Mouse (Mus musculus): ENCODE data around the gene Ccdc40. TPM values are rescaled to one million over a fixed set of nuclear protein-coding genes. Genes with fewer than 3 reads are reported as not detected.

Gene Ccdc40
- polyA plus RNA-seq, 1 experiment from 2014 or later = 6.1 TPM

GRCm38 (mm10) chr11:119228846-119229626 is 664 bp downstream of the Ccdc40 start:
- peak overlapping the region; percentile 72 for H3K4me3 ChIP-seq (ENCODE audit: low read depth, low read length)
- ATAC-seq = peak; percentile 82
- peak; percentile 86 for DNase-seq (ENCODE audit: low spot score)
- peak overlapping the region; percentile 72; the same call in 1 of the 2 replicates for H3K9ac ChIP-seq (replicated peaks; ENCODE audit: low read depth)
- 1% methylated on average over 34 of the region's 34 CpGs for WGBS
- H3K4me1 ChIP-seq (ENCODE audit: insufficient read depth, low read depth, low read length) = peaks cover 12% of the 10 kb centered on the region; the same call in 1 of the 2 replicates
- H3K36me3 ChIP-seq (ENCODE audit: insufficient read depth, low read length) = no peaks in the 10 kb centered on the region
- H3K27ac ChIP-seq (ENCODE audit: low read length) = 0 out of 2 replicates have a peak overlapping the region, but pooled peaks have one; percentile 26
- no peaks in the 10 kb centered on the region for H3K9me3 ChIP-seq (ENCODE audit: low read length)
- no peak for TF ChIP-seq CTCF (IDR thresholded peaks at IDR 0.05)
- H3K4me2 ChIP-seq (replicated peaks; ENCODE audit: low read depth, low read length) = peak overlapping the region; percentile 92
- no peaks in the 10 kb centered on the region for H3K27me3 ChIP-seq (replicated peaks; ENCODE audit: insufficient read depth, low read length)

- WGBS = 92% methylated on average over 10 of the region's 10 CpGs
- H3K4me1 ChIP-seq (ENCODE audit: insufficient read depth, low read depth, low read length) = no peaks in the 10 kb centered on the region; the same call in 1 of the 2 replicates
Observed at GRCm38 (mm10) chr11:119234770-119235169, 6.4 kb downstream of the Ccdc40 start.

GRCm38 (mm10) chr11:119235596-119235995 is 7.2 kb downstream of the Ccdc40 start:
- TF ChIP-seq CTCF (IDR thresholded peaks at IDR 0.05) = peak; percentile 83
- no peak for TF ChIP-seq EP300 (IDR thresholded peaks at IDR 0.05)
- Histone ChIP-seq H3K36me3 (ENCODE audit: insufficient read depth, low read length) (no peaks in the 10 kb centered on the region), H3K27ac (ENCODE audit: low read length) (no peak overlapping the region), H3K9me3 (ENCODE audit: low read length) (no peaks in the 10 kb centered on the region), H3K4me3 (ENCODE audit: low read depth, low read length) (no peak overlapping the region), H3K27me3 (replicated peaks; ENCODE audit: insufficient read depth, low read length) (no peaks in the 10 kb centered on the region), H3K4me2 (replicated peaks; ENCODE audit: low read depth, low read length) (no peak overlapping the region), H3K4me1 (ENCODE audit: insufficient read depth, low read depth, low read length) (no peaks in the 10 kb centered on the region; the same call in 1 of the 2 replicates), H3K9ac (replicated peaks; ENCODE audit: low read depth) (no peak overlapping the region)
- DNase-seq (ENCODE audit: low spot score) = peak; percentile 57
- ATAC-seq = no peak
- WGBS = 86% methylated on average over 4 of the region's 4 CpGs

More at GRCm38 (mm10) chr11:119234770-119235169, 6.4 kb downstream of the Ccdc40 start:
- Histone ChIP-seq H3K9me3 (ENCODE audit: low read length) (no peaks in the 10 kb centered on the region), H3K27ac (ENCODE audit: low read length) (no peak overlapping the region), H3K4me3 (ENCODE audit: low read depth, low read length) (no peak overlapping the region), H3K4me2 (replicated peaks; ENCODE audit: low read depth, low read length) (no peak overlapping the region), H3K36me3 (ENCODE audit: insufficient read depth, low read length) (no peaks in the 10 kb centered on the region), H3K27me3 (replicated peaks; ENCODE audit: insufficient read depth, low read length) (no peaks in the 10 kb centered on the region), H3K9ac (replicated peaks; ENCODE audit: low read depth) (no peak overlapping the region)
- no peak for ATAC-seq
- TF ChIP-seq CTCF (IDR thresholded peaks at IDR 0.05) = peak; percentile 25
- no peak for TF ChIP-seq EP300 (IDR thresholded peaks at IDR 0.05)
- no peak for DNase-seq (ENCODE audit: low spot score)

GRCm38 (mm10) chr11:119236354-119236753 is 8.0 kb downstream of the Ccdc40 start:
- H3K9ac ChIP-seq (replicated peaks; ENCODE audit: low read depth) = no peak overlapping the region
- H3K27ac ChIP-seq (ENCODE audit: low read length) = no peak overlapping the region
- no peaks in the 10 kb centered on the region for H3K27me3 ChIP-seq (replicated peaks; ENCODE audit: insufficient read depth, low read length)
- H3K4me1 ChIP-seq (ENCODE audit: insufficient read depth, low read depth, low read length) = no peaks in the 10 kb centered on the region; the same call in 1 of the 2 replicates
- no peaks in the 10 kb centered on the region for H3K9me3 ChIP-seq (ENCODE audit: low read length)
- no peak for DNase-seq (ENCODE audit: low spot score)
- TF ChIP-seq CTCF (IDR thresholded peaks at IDR 0.05) (no peak), EP300 (IDR thresholded peaks at IDR 0.05) (no peak)
- no peak overlapping the region for H3K4me3 ChIP-seq (ENCODE audit: low read depth, low read length)
- WGBS = 19% methylated on average over 8 of the region's 8 CpGs
- no peak for ATAC-seq
- no peaks in the 10 kb centered on the region for H3K36me3 ChIP-seq (ENCODE audit: insufficient read depth, low read length)
- no peak overlapping the region for H3K4me2 ChIP-seq (replicated peaks; ENCODE audit: low read depth, low read length)

GRCm38 (mm10) chr11:119237007-119237406 is 8.6 kb downstream of the Ccdc40 start:
- DNase-seq (ENCODE audit: low spot score) (no peak), ATAC-seq (no peak)
- TF ChIP-seq EP300 (IDR thresholded peaks at IDR 0.05) = no peak
- no peak for TF ChIP-seq CTCF (IDR thresholded peaks at IDR 0.05)
- WGBS = 59% methylated on average over 3 of the region's 3 CpGs
- no peak overlapping the region for H3K4me3 ChIP-seq (ENCODE audit: low read depth, low read length)
- no peak overlapping the region for H3K4me2 ChIP-seq (replicated peaks; ENCODE audit: low read depth, low read length)
- no peak overlapping the region for H3K9ac ChIP-seq (replicated peaks; ENCODE audit: low read depth)
- no peaks in the 10 kb centered on the region for H3K9me3 ChIP-seq (ENCODE audit: low read length)
- H3K4me1 ChIP-seq (ENCODE audit: insufficient read depth, low read depth, low read length) = no peaks in the 10 kb centered on the region; the same call in 1 of the 2 replicates
- H3K27ac ChIP-seq (ENCODE audit: low read length) = no peak overlapping the region
- H3K36me3 ChIP-seq (ENCODE audit: insufficient read depth, low read length) = no peaks in the 10 kb centered on the region
- H3K27me3 ChIP-seq (replicated peaks; ENCODE audit: insufficient read depth, low read length) = no peaks in the 10 kb centered on the region

- Histone ChIP-seq H3K9ac (replicated peaks; ENCODE audit: low read depth) (no peak overlapping the region), H3K4me3 (ENCODE audit: low read depth, low read length) (peak overlapping the region; percentile 15; the same call in 1 of the 2 replicates), H3K27me3 (replicated peaks; ENCODE audit: insufficient read depth, low read length) (no peaks in the 10 kb centered on the region), H3K4me2 (replicated peaks; ENCODE audit: low read depth, low read length) (peak overlapping the region; percentile 52), H3K36me3 (ENCODE audit: insufficient read depth, low read length) (no peaks in the 10 kb centered on the region), H3K4me1 (ENCODE audit: insufficient read depth, low read depth, low read length) (no peaks in the 10 kb centered on the region; the same call in 1 of the 2 replicates), H3K9me3 (ENCODE audit: low read length) (no peaks in the 10 kb centered on the region), H3K27ac (ENCODE audit: low read length) (no peak overlapping the region)
- WGBS = 25% methylated on average over 20 of the region's 20 CpGs
- TF ChIP-seq CTCF (IDR thresholded peaks at IDR 0.05) = no peak
- no peak for TF ChIP-seq EP300 (IDR thresholded peaks at IDR 0.05)
- peak; percentile 61 for ATAC-seq
- peak; percentile 72 for DNase-seq (ENCODE audit: low spot score)
Observed at GRCm38 (mm10) chr11:119237568-119238304, 9.4 kb downstream of the Ccdc40 start.
